Mouse (Mus musculus) activated CD4-positive, CD25-positive, alpha-beta regulatory T cell, adult 4 months (primary cell): ENCODE measurements around the gene Prg2. TPM values are rescaled to one million over a fixed set of nuclear protein-coding genes. Genes with fewer than 3 reads are reported as not detected.

ENCODE experiments used
- ATAC-seq: one replicate; pipeline ENCODE4 v1.8.0; 2017
- polyA plus RNA-seq, 2 experiments: library from polyadenylated mRNA; unstranded; fragments of 100-300 nt; shearing (Covaris generic); gene quantifications; one replicate each; pipeline ENCODE4 v1.2.1; 2017

The Prg2 gene
- polyA plus RNA-seq: under 1 TPM in 1 of 2 experiments, not detected in 1; 0.65 TPM

- ATAC-seq: no peak
Measured at GRCm38 (mm10) chr2:84980188-84980587, at the start of gene Prg2. TSS of gene Prg2 (plus strand) at chr2:84980461.

- ATAC-seq: no peak
Measured at GRCm38 (mm10) chr2:84933992-84934648, 46.1 kb upstream of the Prg2 start.

GRCm38 (mm10) chr2:84934649-84935007 lies 45.6 kb upstream of the Prg2 start:
- ATAC-seq: no peak

GRCm38 (mm10) chr2:84935065-84935464 lies 45.2 kb upstream of the Prg2 start:
- ATAC-seq: no peak

- ATAC-seq: peak; percentile 85
Measured at GRCm38 (mm10) chr2:84936474-84937429, 43.5 kb upstream of the Prg2 start, which contains the start of gene Slc43a3. TSS of gene Slc43a3 (plus strand) at chr2:84936579.

GRCm38 (mm10) chr2:84937491-84938150 lies 42.6 kb upstream of the Prg2 start:
- ATAC-seq: no peak

- peak; percentile 43 for ATAC-seq
Measured at GRCm38 (mm10) chr2:84938249-84938946, 41.9 kb upstream of the Prg2 start.

GRCm38 (mm10) chr2:84939306-84939705 lies 41.0 kb upstream of the Prg2 start:
- no peak for ATAC-seq

GRCm38 (mm10) chr2:84939711-84940110 lies 40.5 kb upstream of the Prg2 start:
- no peak for ATAC-seq

- ATAC-seq: no peak
Measured at GRCm38 (mm10) chr2:84941332-84941731, 38.9 kb upstream of the Prg2 start.

GRCm38 (mm10) chr2:84941795-84942194 lies 38.5 kb upstream of the Prg2 start:
- no peak for ATAC-seq

- no peak for ATAC-seq
Measured at GRCm38 (mm10) chr2:84947154-84947771, 33.0 kb upstream of the Prg2 start.

GRCm38 (mm10) chr2:84948252-84948651 lies 32.0 kb upstream of the Prg2 start:
- ATAC-seq: no peak

- ATAC-seq: no peak
Measured at GRCm38 (mm10) chr2:84948721-84949120, 31.5 kb upstream of the Prg2 start.

GRCm38 (mm10) chr2:84951027-84951426 lies 29.2 kb upstream of the Prg2 start:
- no peak for ATAC-seq

- no peak for ATAC-seq
Measured at GRCm38 (mm10) chr2:84952251-84952650, 28.0 kb upstream of the Prg2 start.

- no peak for ATAC-seq
Measured at GRCm38 (mm10) chr2:84952693-84953092, 27.6 kb upstream of the Prg2 start.

GRCm38 (mm10) chr2:84955435-84955834 lies 24.8 kb upstream of the Prg2 start:
- ATAC-seq: no peak

- peak; percentile 52 for ATAC-seq
Measured at GRCm38 (mm10) chr2:84956274-84956673, 24.0 kb upstream of the Prg2 start.

- no peak for ATAC-seq
Measured at GRCm38 (mm10) chr2:84958588-84959264, 21.5 kb upstream of the Prg2 start.

GRCm38 (mm10) chr2:84961300-84961699 lies 19.0 kb upstream of the Prg2 start:
- no peak for ATAC-seq
